In genomic region chr5:144183647-144184335, GRCm38 (mm10) we compare ENCODE assay signal across 9 mouse cellular contexts. TPM values are rescaled to one million over a fixed set of nuclear protein-coding genes. Genes with fewer than 3 reads are reported as not detected.
DNase-seq lines count a peak whose midpoint lies in the region; ATAC-seq and TF ChIP-seq lines count a peak whose summit lies in the region.
"Had no signal": no experiment of that assay in that cellular context is flagged by ENCODE, and none has a peak within 500 bp of the region (broad histone marks: within the 10 kb centered on the region; RNA-seq: fewer than 3 reads in every experiment).

No protein-coding gene starts in this region.

- no peak for TF ChIP-seq CTCF in stomach, postnatal 0 days (IDR thresholded peaks at IDR 0.05; ENCODE audit: low read depth)
- TF ChIP-seq CTCF in layer of hippocampus, adult 2 months (conservative IDR thresholded peaks at IDR 0.05): no peak

- no peaks in the 10 kb centered on the region for H3K27me3 ChIP-seq in liver, embryonic 16.5 days (ENCODE audit: control insufficient read depth, insufficient read depth, low read depth, low read length)
- H3K27me3 ChIP-seq in liver, embryonic 12.5 days (replicated peaks): no peaks in the 10 kb centered on the region
- no peaks in the 10 kb centered on the region for H3K27me3 ChIP-seq in stomach, postnatal 0 days (ENCODE audit: control insufficient read depth, insufficient read depth, low read length)
- H3K27me3 ChIP-seq in forebrain, embryonic 11.5 days (ENCODE audit: control insufficient read depth, insufficient read depth, low read length): no peaks in the 10 kb centered on the region
- H3K27me3 ChIP-seq: megakaryocyte, embryonic 14.5 days had no signal

- no peak overlapping the region for H3K27ac ChIP-seq in liver, embryonic 16.5 days (ENCODE audit: low read length)
- no peak overlapping the region for H3K27ac ChIP-seq in liver, embryonic 12.5 days
- H3K27ac ChIP-seq in stomach, postnatal 0 days (replicated peaks): no peak overlapping the region
- no peak overlapping the region for H3K27ac ChIP-seq in forebrain, embryonic 11.5 days (ENCODE audit: low read depth, low read length)
- no peak overlapping the region for H3K27ac ChIP-seq in layer of hippocampus, adult 2 months

- no peak for TF ChIP-seq EP300 in stomach, postnatal 0 days (optimal IDR thresholded peaks at IDR 0.05)

- peaks cover 4% of the 10 kb centered on the region; the same call in 1 of the 2 replicates for H3K36me3 ChIP-seq in liver, embryonic 16.5 days (ENCODE audit: control insufficient read depth, insufficient read depth)
- peaks cover 51% of the 10 kb centered on the region for H3K36me3 ChIP-seq in liver, embryonic 12.5 days
- H3K36me3 ChIP-seq in stomach, postnatal 0 days (ENCODE audit: control insufficient read depth, insufficient read depth, low read length): peaks cover 9% of the 10 kb centered on the region
- no peaks in the 10 kb centered on the region for H3K36me3 ChIP-seq in forebrain, embryonic 11.5 days (ENCODE audit: control insufficient read depth, insufficient read depth, low read length)

- H3K4me1 ChIP-seq in liver, embryonic 16.5 days (ENCODE audit: control insufficient read depth, low read depth, low read length): peaks cover 8% of the 10 kb centered on the region; the same call in 1 of the 2 replicates
- peaks cover 17% of the 10 kb centered on the region for H3K4me1 ChIP-seq in liver, embryonic 12.5 days
- H3K4me1 ChIP-seq in stomach, postnatal 0 days (replicated peaks; ENCODE audit: control insufficient read depth, insufficient read depth): no peaks in the 10 kb centered on the region
- no peaks in the 10 kb centered on the region for H3K4me1 ChIP-seq in forebrain, embryonic 11.5 days (replicated peaks; ENCODE audit: control insufficient read depth, insufficient read depth, low read length)
- H3K4me1 ChIP-seq: megakaryocyte, embryonic 14.5 days had no signal

- peak; percentile 73 for DNase-seq in lung, postnatal 14 days
- DNase-seq in stomach, postnatal 0 days (ENCODE audit: low spot score): peak; percentile 76
- no peak for DNase-seq in ovary, adult 18-20 months (ENCODE audit: low spot score)
- DNase-seq in forebrain, embryonic 11.5 days (ENCODE audit: low spot score): no peak
- DNase-seq in layer of hippocampus, adult 2 months (ENCODE audit: low spot score in 2 of 2): no peak

- H3K9me3 ChIP-seq in liver, embryonic 16.5 days (replicated peaks; ENCODE audit: control insufficient read depth, low read length): no peaks in the 10 kb centered on the region
- no peaks in the 10 kb centered on the region for H3K9me3 ChIP-seq in liver, embryonic 12.5 days (replicated peaks)
- H3K9me3 ChIP-seq in stomach, postnatal 0 days (ENCODE audit: control insufficient read depth, low read length): no peaks in the 10 kb centered on the region
- H3K9me3 ChIP-seq in forebrain, embryonic 11.5 days (ENCODE audit: control insufficient read depth, low read length): no peaks in the 10 kb centered on the region
- H3K9me3 ChIP-seq: megakaryocyte, embryonic 14.5 days had no signal

- H3K4me2 ChIP-seq in liver, embryonic 16.5 days (ENCODE audit: low read depth, low read length): no peak overlapping the region
- no peak overlapping the region for H3K4me2 ChIP-seq in liver, embryonic 12.5 days
- H3K4me2 ChIP-seq in stomach, postnatal 0 days (replicated peaks; ENCODE audit: low read depth): no peak overlapping the region
- H3K4me2 ChIP-seq in forebrain, embryonic 11.5 days (ENCODE audit: low read depth, low read length, severe bottlenecking): no peak overlapping the region

- H3K4me3 ChIP-seq in liver, embryonic 16.5 days (ENCODE audit: low read depth, low read length): no peak overlapping the region
- H3K4me3 ChIP-seq in liver, embryonic 12.5 days: no peak overlapping the region
- H3K4me3 ChIP-seq in stomach, postnatal 0 days (ENCODE audit: low read depth, low read length): no peak overlapping the region
- H3K4me3 ChIP-seq in forebrain, embryonic 11.5 days (ENCODE audit: low read depth, low read length): no peak overlapping the region
- H3K4me3 ChIP-seq in layer of hippocampus, adult 2 months: no peak overlapping the region
- H3K4me3 ChIP-seq: megakaryocyte, embryonic 14.5 days had no signal

- WGBS in liver, embryonic 16.5 days (ENCODE audit: insufficient replicate concordance): 72% methylated on average over 7 of the region's 7 CpGs
- 82% methylated on average over 7 of the region's 7 CpGs for WGBS in liver, embryonic 12.5 days (ENCODE audit: insufficient replicate concordance)
- WGBS in stomach, postnatal 0 days: 60% methylated on average over 7 of the region's 7 CpGs
- WGBS in forebrain, embryonic 11.5 days: 85% methylated on average over 7 of the region's 7 CpGs

- no peak overlapping the region for H3K9ac ChIP-seq in liver, embryonic 16.5 days (ENCODE audit: low read depth, low read length)
- no peak overlapping the region for H3K9ac ChIP-seq in liver, embryonic 12.5 days
- H3K9ac ChIP-seq in stomach, postnatal 0 days (ENCODE audit: low read length): no peak overlapping the region
- no peak overlapping the region for H3K9ac ChIP-seq in forebrain, embryonic 11.5 days (ENCODE audit: low read length)

- peak; percentile 19; the same call in 1 of the 2 replicates for ATAC-seq in liver, embryonic 16.5 days (ENCODE audit: low read depth)
- ATAC-seq in liver, embryonic 12.5 days: no peak
- peak; percentile 65 for ATAC-seq in common myeloid progenitor, adult 5-6 weeks (replicated peaks; ENCODE audit: low read depth, poor library complexity, severe bottlenecking)
- ATAC-seq in stomach, postnatal 0 days (ENCODE audit: low FRiP score, low TSS enrichment): peak; percentile 82
- no peak for ATAC-seq in forebrain, embryonic 11.5 days (replicated peaks; ENCODE audit: low FRiP score)

RNA-seq across cellular contexts. Expression of gene Bhlha15, which starts 6.3 kb away (rescaled TPM):
- polyA plus RNA-seq in liver, embryonic 16.5 days (2015; fragmentation: Nextera tagmentation; extraction: Ambion mirVana): 0.83 and 1.3 TPM in 2 replicates
- polyA plus RNA-seq in liver, embryonic 12.5 days (2016; fragmentation: Nextera tagmentation; extraction: Ambion mirVana): 0.86 and 0.94 TPM in 2 replicates
- 0.34 and 0.37 TPM in 2 replicates for total RNA-seq in common myeloid progenitor, adult 5-6 weeks (2017)
- polyA plus RNA-seq in stomach, postnatal 0 days (2015; fragmentation: Nextera tagmentation; extraction: Ambion mirVana): 9.2 and 11.6 TPM in 2 replicates
- polyA plus RNA-seq in forebrain, embryonic 11.5 days (2014; fragmentation: Nextera tagmentation; extraction: Ambion mirVana): 0.12 TPM in 1 of 2 replicates, not detected in the other
- under 1 TPM; 0.20 to 0.22 TPM for total RNA-seq in layer of hippocampus, adult 2 months (2021)

RNA-seq across cellular contexts. Expression of gene Tecpr1, which starts 39.6 kb away (rescaled TPM):
- polyA plus RNA-seq in liver, embryonic 16.5 days (2015; fragmentation: Nextera tagmentation; extraction: Ambion mirVana): 3.1 and 3.2 TPM in 2 replicates
- polyA plus RNA-seq in liver, embryonic 12.5 days (2016; fragmentation: Nextera tagmentation; extraction: Ambion mirVana): 4.8 TPM in 2 replicates
- 3.4 and 5.6 TPM in 2 replicates for total RNA-seq in common myeloid progenitor, adult 5-6 weeks (2017)
- polyA plus RNA-seq in stomach, postnatal 0 days (2015; fragmentation: Nextera tagmentation; extraction: Ambion mirVana): 15.4 and 16.9 TPM in 2 replicates
- polyA plus RNA-seq in forebrain, embryonic 11.5 days (2014; fragmentation: Nextera tagmentation; extraction: Ambion mirVana): 17.5 and 20.1 TPM in 2 replicates
- total RNA-seq in layer of hippocampus, adult 2 months (2021): 100 to 1,000 TPM; 107 to 115 TPM

Comparison
In these comparisons a context has a peak if more than half of its experiments do, and no peak if none do; other contexts are left out.
1. ATAC-seq: peak in liver, embryonic 16.5 days (single experiment), common myeloid progenitor, adult 5-6 weeks (single experiment) and stomach, postnatal 0 days (single experiment); none in liver, embryonic 12.5 days (single experiment) and forebrain, embryonic 11.5 days (single experiment).
2. DNase-seq: peak in lung, postnatal 14 days (single experiment) and stomach, postnatal 0 days (single experiment); none in ovary, adult 18-20 months (single experiment), forebrain, embryonic 11.5 days (single experiment) and layer of hippocampus, adult 2 months (0 of 2).